ENCODE assay signal across 9 mouse cellular contexts in genomic region chr16:17986456-17987132, GRCm38 (mm10). TPM values are rescaled to one million over a fixed set of nuclear protein-coding genes. Genes with fewer than 3 reads are reported as not detected.
DNase-seq lines count a peak whose midpoint lies in the region; ATAC-seq lines count a peak whose summit lies in the region.
"Had no signal": no experiment of that assay in that cellular context is flagged by ENCODE, and none has a peak within 500 bp of the region (broad histone marks: within the 10 kb centered on the region; RNA-seq: fewer than 3 reads in every experiment).

No protein-coding gene starts in this region.

- peaks cover 8% of the 10 kb centered on the region; the same call in 1 of the 2 replicates for H3K9me3 ChIP-seq in liver, embryonic 11.5 days (ENCODE audit: control insufficient read depth, low read length)
- no peaks in the 10 kb centered on the region; the same call in 1 of the 2 replicates for H3K9me3 ChIP-seq in embryonic facial prominence, embryonic 11.5 days (replicated peaks; ENCODE audit: control insufficient read depth, low read length)
- H3K9me3 ChIP-seq in limb, embryonic 11.5 days (ENCODE audit: control insufficient read depth, low read length) = no peaks in the 10 kb centered on the region; the same call in 1 of the 2 replicates
- H3K9me3 ChIP-seq: limb, embryonic 15.5 days had no signal

- H3K27ac ChIP-seq in liver, embryonic 11.5 days (ENCODE audit: low read depth, low read length) = no peak overlapping the region
- H3K27ac ChIP-seq in embryonic facial prominence, embryonic 11.5 days (replicated peaks; ENCODE audit: low read depth, low read length) = no peak overlapping the region
- no peak overlapping the region for H3K27ac ChIP-seq in limb, embryonic 11.5 days (replicated peaks; ENCODE audit: low read depth, low read length)
- H3K27ac ChIP-seq: limb, embryonic 15.5 days had no signal

- peak; percentile 65 for DNase-seq in liver
- DNase-seq in liver, embryonic 11.5 days (ENCODE audit: low spot score) = no peak
- DNase-seq in adrenal gland, adult 8-10 months = peak; percentile 5
- DNase-seq in embryonic facial prominence, embryonic 11.5 days (ENCODE audit: low spot score) = peak; percentile 75
- peak; percentile 69 for DNase-seq in induced T-regulatory cell, adult 2 months (ENCODE audit: low read depth)
- DNase-seq in limb, embryonic 11.5 days (ENCODE audit: low spot score) = peak; percentile 55
- peak; percentile 80 for DNase-seq in retina, embryonic 14.5 days (ENCODE audit: low spot score)
- peak; percentile 15 for DNase-seq in urinary bladder, postnatal 10 days (ENCODE audit: low spot score)

- WGBS in liver, embryonic 11.5 days = 54% methylated on average over 10 of the region's 10 CpGs
- 60% methylated on average over 10 of the region's 10 CpGs for WGBS in embryonic facial prominence, embryonic 11.5 days
- 63% methylated on average over 10 of the region's 10 CpGs for WGBS in limb, embryonic 11.5 days

- no peak overlapping the region for H3K9ac ChIP-seq in liver, embryonic 11.5 days (ENCODE audit: low read depth, low read length)
- no peak overlapping the region for H3K9ac ChIP-seq in embryonic facial prominence, embryonic 11.5 days (replicated peaks; ENCODE audit: low read length)
- no peak overlapping the region for H3K9ac ChIP-seq in limb, embryonic 11.5 days (ENCODE audit: low read length)
- H3K9ac ChIP-seq: limb, embryonic 15.5 days had no signal

- H3K36me3 ChIP-seq in liver, embryonic 11.5 days (ENCODE audit: control insufficient read depth, insufficient read depth, low read length) = no peaks in the 10 kb centered on the region
- no peaks in the 10 kb centered on the region for H3K36me3 ChIP-seq in embryonic facial prominence, embryonic 11.5 days (replicated peaks; ENCODE audit: control insufficient read depth, insufficient read depth, low read depth, low read length)
- H3K36me3 ChIP-seq in limb, embryonic 11.5 days (ENCODE audit: control insufficient read depth, insufficient read depth, low read length) = no peaks in the 10 kb centered on the region
- H3K36me3 ChIP-seq: limb, embryonic 15.5 days had no signal

- H3K4me2 ChIP-seq in liver, embryonic 11.5 days = no peak overlapping the region
- no peak overlapping the region; the same call in 1 of the 2 replicates for H3K4me2 ChIP-seq in embryonic facial prominence, embryonic 11.5 days (ENCODE audit: low read depth, low read length)
- H3K4me2 ChIP-seq in limb, embryonic 11.5 days (ENCODE audit: low read depth, severe bottlenecking) = no peak overlapping the region
- H3K4me2 ChIP-seq: limb, embryonic 15.5 days had no signal

- ATAC-seq in liver, embryonic 11.5 days (replicated peaks; ENCODE audit: low FRiP score) = no peak
- ATAC-seq in embryonic facial prominence, embryonic 11.5 days (replicated peaks; ENCODE audit: insufficient number of reproducible peaks, low FRiP score, low TSS enrichment, low read depth) = no peak
- no peak for ATAC-seq in limb, embryonic 11.5 days (ENCODE audit: insufficient number of reproducible peaks, low FRiP score, low TSS enrichment, low read depth)

- no peak overlapping the region for H3K4me3 ChIP-seq in liver, embryonic 11.5 days (ENCODE audit: low read depth, low read length)
- H3K4me3 ChIP-seq in embryonic facial prominence, embryonic 11.5 days (ENCODE audit: low read depth, low read length) = no peak overlapping the region
- no peak overlapping the region for H3K4me3 ChIP-seq in limb, embryonic 11.5 days (ENCODE audit: low read depth, low read length)
- H3K4me3 ChIP-seq: limb, embryonic 15.5 days had no signal

- H3K4me1 ChIP-seq in liver, embryonic 11.5 days (replicated peaks; ENCODE audit: control insufficient read depth, insufficient read depth, low read length) = no peaks in the 10 kb centered on the region
- H3K4me1 ChIP-seq in embryonic facial prominence, embryonic 11.5 days (ENCODE audit: control insufficient read depth, insufficient read depth, low read length) = no peaks in the 10 kb centered on the region
- H3K4me1 ChIP-seq in limb, embryonic 11.5 days (ENCODE audit: control insufficient read depth, insufficient read depth, low read length) = 0 out of 2 replicates have a peak, but pooled peaks cover 2% of the 10 kb centered on the region

- H3K27me3 ChIP-seq in liver, embryonic 11.5 days (replicated peaks; ENCODE audit: control insufficient read depth, insufficient read depth, low read length) = no peaks in the 10 kb centered on the region
- H3K27me3 ChIP-seq in embryonic facial prominence, embryonic 11.5 days (ENCODE audit: control insufficient read depth, insufficient read depth, low read length) = no peaks in the 10 kb centered on the region
- no peaks in the 10 kb centered on the region for H3K27me3 ChIP-seq in limb, embryonic 11.5 days (ENCODE audit: control insufficient read depth, insufficient read depth, low read length)
- H3K27me3 ChIP-seq: limb, embryonic 15.5 days had no signal

RNA-seq across cellular contexts. Expression of gene Vpreb2, which starts 6.4 kb away (rescaled TPM):
- polyA plus RNA-seq in liver, embryonic 11.5 days (2014; fragmentation: Nextera tagmentation; extraction: Ambion mirVana) = not detected in 2 replicates
- under 1 TPM in 2 of 4 experiments, not detected in 2; 0.35 to 0.81 TPM for total RNA-seq in adrenal gland, adult 8-10 months (2022)
- not detected in 2 replicates for polyA plus RNA-seq in embryonic facial prominence, embryonic 11.5 days (2014; fragmentation: Nextera tagmentation; extraction: Ambion mirVana)
- polyA plus RNA-seq in limb, embryonic 11.5 days (2014; fragmentation: Nextera tagmentation; extraction: Ambion mirVana) = not detected in 2 replicates
- polyA plus RNA-seq: limb, embryonic 15.5 days had no signal

RNA-seq across cellular contexts. Expression of gene Slc25a1, which starts 58.6 kb away (rescaled TPM):
- polyA plus RNA-seq in liver, embryonic 11.5 days (2014; fragmentation: Nextera tagmentation; extraction: Ambion mirVana) = 138 and 140 TPM in 2 replicates
- 100 to 1,000 TPM; 184 to 251 (median 197) TPM for total RNA-seq in adrenal gland, adult 8-10 months (2022)
- polyA plus RNA-seq in embryonic facial prominence, embryonic 11.5 days (2014; fragmentation: Nextera tagmentation; extraction: Ambion mirVana) = 66.2 and 69.5 TPM in 2 replicates
- 74.4 and 74.5 TPM in 2 replicates for polyA plus RNA-seq in limb, embryonic 11.5 days (2014; fragmentation: Nextera tagmentation; extraction: Ambion mirVana)
